Mouse (Mus musculus): ENCODE measurements at regions not wholly inside any gene's neighbourhood (a gene's known extent, or its start where the extent isn't known, plus 50 kb on each side); places are given as distances from the start of the nearest gene placed in this dataset.

DNA sequence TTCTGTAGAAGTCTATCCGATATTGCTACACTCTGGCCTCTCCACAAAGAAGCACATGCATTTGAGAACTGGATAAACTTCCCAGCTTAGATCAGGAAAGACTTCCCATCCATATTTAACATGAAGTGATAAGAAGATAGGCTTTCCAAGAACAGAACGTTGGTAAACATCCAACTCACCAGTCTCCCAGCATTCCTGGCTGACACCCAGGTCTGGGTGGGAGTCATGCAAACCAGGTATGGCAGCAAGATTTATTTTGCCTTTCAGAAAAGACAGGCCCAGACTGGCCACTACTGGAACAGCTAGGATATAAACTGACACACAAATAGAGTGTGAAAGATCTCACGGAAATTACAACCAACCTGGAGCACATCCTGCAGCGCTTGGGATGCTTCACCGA lies 459.6 kb downstream of the Psat1 start:
- DNase-seq (ENCODE audit: low spot score), result no peak

GRCm38 (mm10) chr19:15481605-15482004 lies 465.5 kb downstream of the Psat1 start:
- DNase-seq (ENCODE audit: low spot score), result no peak

GRCm38 (mm10) chr19:15469541-15469940 lies 477.6 kb downstream of the Psat1 start:
- DNase-seq (ENCODE audit: low spot score), result no peak

DNA sequence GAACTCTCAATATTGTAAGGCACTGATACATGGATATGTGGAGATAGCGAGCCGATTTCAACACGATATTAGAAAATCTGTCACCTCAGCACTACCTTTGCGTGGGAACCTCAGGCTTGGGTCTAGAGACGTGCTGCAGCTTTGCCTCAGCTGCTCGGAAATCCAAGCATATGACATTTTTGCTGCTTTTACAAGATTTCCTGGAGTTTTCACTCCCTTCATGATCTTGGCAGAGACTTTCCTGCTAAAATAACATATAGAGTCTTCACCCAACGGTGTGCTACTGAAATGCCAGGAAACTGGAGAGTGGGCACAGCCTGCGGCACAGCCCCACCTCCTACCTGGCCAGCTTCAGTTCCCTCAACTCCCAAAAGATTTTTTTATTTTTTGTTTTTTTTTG lies 480.4 kb downstream of the Psat1 start:
- no peak for DNase-seq (ENCODE audit: low spot score)

DNA sequence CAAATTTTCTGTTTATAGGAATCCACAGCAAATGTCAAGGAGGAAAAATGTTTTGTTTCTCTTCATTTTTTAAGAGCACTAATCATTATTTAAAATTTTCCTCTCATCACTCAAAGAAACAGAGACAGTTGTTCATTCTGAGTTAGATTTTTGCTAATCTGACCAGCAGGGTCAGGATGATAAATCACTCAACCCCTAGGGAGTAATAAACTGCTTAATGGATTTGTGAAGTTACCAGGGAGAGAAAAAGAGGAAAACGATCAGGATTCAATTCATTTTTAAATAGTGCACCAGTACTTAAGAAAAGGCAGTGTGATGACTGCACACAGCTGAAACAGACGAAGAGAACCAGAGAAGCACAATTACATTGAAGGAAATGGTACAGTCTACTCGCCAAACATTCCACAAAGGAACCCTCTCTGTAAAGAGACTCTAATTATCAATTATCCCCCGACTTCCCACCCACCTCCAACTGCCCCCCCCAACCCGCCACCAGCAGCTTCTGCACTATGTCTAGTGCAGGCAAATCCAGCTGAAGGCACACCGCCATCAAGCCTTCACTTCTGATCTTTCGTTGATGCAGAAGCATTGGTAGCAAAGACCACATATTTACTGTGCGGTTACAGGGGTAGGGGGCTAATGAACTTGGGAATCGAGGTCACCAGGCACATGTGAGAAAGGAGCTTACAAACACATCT lies 481.9 kb downstream of the Psat1 start:
- DNase-seq (ENCODE audit: low spot score), result no peak

DNA sequence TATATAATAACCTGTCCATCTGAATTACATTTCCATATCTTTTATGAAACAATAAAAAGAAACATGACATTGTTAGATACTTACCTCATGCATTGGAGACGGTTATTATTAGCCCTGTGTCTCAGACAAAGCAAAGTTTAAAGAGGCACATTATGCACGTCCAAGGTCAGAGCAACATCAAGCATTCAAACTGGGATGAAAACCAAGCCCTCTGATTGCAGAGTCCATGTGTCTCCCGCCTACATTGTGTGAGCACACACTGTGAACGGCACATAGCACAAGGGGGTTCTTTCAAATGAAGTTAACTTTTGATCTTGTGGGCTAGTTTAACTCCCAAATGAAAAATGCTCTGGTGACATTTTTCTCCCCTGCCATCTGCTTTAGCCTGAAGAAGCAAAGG lies 489.3 kb downstream of the Psat1 start:
- no peak for DNase-seq (ENCODE audit: low spot score)

DNA sequence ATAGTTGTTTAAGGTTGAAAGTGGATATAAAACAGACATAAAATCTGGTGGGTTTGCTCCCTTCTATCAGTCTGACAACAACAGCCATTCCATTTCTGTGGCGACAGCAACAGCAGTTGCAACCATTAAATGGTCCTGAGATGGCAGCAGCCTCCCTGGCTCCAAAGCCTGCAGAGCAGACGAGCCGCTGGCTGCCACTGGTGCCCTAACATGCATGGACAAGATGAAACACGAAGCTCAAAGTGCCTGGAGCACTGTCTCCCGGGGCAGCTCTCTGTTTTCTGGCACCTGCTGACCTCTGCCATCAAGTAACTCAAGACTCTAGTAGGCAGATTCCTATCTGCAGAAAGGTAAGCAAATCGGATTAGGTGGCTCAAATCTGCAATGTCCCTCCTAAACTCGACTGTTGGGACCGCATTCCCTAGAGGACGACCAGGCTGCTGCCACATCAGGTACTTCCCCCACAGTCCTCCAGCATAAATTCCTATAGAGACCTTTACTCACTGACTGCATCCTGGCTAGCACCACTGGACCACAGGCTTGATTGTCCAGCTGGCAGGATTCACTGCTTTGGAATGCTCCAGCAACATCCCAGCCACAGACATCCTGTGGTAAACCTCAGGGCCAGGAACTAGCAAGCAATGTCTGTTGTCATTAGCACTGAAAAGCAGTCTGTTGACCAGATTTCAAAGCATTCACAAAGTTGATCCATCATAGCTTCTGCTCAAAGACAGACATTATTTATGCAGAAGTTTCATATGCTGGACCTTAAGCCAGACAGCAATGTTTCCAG lies 490.0 kb downstream of the Psat1 start:
- DNase-seq (ENCODE audit: low spot score), result no peak

DNA sequence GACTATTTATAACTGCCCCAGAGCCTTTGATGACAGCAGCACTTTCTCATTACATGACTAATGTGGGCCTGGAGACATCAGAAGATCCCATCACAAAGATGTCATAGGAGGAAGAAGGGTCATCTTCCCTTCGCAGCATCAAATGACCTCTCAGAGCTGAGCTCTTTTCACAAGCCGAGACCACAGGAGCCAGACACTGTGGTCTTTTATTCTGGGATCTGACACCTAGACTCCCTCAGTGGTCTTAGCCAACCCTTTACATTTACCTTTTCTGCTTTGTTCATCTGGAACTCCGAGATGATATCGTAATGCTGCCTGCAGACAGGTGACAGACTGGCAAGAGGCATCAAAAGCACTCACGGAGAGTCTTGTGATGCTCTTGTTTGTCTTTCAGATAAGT lies 498.1 kb downstream of the Psat1 start:
- no peak for DNase-seq (ENCODE audit: low spot score)

DNA sequence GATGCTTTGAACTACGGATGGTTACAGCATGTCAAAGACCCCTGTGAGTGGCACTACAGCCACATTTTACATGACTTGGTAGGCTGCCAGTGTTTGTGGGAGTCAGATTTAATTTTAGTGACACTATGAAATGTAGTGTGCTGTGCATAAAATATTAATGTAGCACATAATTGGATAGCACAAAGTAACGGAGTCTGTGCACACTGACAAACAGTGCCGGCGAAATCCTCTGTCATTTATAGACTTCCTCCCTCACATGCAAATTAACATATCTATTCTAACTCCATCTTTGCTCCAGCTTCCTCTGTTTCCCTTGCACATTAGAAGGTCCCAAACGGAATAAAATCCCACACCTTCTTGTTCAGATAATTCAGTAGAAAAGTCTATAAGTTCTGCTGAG lies 515.3 kb downstream of the Psat1 start:
- no peak for DNase-seq (ENCODE audit: low spot score)

DNA sequence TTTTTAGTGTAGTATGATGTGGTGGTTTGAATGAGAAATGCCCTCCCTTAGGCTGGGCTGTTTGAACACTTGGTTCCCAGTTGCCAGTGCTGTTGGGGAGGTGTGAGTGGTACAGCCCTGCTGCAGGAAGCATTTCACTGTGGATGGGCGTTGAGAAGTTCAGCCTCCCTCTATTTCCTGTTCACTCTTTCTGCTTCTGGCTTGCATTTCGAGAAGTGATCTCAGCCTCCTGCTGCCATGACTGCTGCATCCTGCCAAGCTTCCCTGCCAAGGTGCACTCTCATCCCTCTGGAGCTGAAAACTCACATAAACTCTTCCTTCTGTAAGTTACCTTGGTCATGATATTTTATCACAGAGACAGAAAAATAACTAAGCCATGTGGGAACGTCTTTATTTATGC lies 525.8 kb downstream of the Psat1 start:
- DNase-seq (ENCODE audit: low spot score), result no peak

DNA sequence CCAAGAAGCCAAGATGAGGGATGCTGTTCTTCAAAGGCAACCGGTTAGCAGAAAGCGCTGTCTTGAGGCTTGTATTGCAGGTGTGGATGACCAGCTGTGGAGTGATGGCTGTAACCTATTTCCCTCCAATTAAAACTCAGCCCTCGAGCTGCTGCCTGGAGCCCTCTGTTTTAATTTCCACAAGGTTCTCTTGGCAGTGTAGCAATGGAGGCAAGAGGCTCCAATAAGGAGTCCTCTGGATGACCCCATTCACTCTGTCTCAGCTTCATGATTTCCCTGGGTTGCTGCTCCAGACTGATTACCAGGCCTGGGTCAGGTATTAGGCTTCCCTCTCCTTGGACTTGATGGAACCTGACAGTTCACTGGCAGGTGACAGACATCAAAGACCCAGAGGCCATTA lies 548.5 kb downstream of the Psat1 start:
- DNase-seq (ENCODE audit: low spot score), result no peak

GRCm38 (mm10) chr19:15371682-15372081 lies 575.5 kb downstream of the Psat1 start:
- no peak for DNase-seq (ENCODE audit: low spot score)

GRCm38 (mm10) chr19:15366951-15367350 lies 580.2 kb downstream of the Psat1 start:
- DNase-seq (ENCODE audit: low spot score), result no peak

DNA sequence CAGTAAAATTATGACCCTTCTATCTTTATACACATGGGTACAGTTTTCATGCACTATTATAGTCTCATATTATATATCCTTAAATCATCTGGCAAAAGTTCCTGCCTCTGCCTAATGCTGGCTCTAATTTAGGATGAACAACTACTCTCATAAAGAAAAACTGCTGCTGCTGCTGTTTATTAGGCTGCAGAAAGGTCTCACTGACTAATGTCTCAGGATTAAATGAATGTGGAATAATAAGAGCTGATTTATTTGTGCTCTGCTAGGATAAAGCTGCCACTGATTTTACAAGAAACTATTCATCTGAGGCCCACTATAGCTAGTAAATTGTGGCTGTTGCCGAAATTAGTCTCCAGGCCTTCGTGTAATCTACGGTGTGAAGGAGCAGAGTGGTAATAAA lies 590.0 kb downstream of the Psat1 start:
- no peak for DNase-seq (ENCODE audit: low spot score)

GRCm38 (mm10) chr19:15348356-15348755 lies 598.8 kb downstream of the Psat1 start:
- no peak for DNase-seq (ENCODE audit: low spot score)

DNA sequence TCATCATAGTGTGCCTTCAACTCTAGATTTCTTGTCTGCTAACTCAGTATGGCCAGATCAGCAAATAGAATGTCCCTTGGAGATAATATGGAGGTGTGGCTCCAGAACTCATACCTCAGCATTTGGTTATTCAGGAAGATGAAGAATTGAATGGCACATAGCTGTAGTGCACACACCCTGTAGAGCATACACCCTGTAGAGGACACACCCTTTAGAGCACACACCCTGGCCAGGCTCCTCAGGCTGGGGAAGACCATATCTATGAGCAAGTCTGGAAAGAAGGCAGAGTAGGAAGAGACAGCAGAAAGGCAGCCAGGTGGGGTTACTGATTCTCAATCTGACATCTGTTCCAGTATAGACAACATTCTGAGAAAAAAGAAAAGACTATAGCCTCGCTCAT lies 604.9 kb downstream of the Psat1 start:
- DNase-seq (ENCODE audit: low spot score), result no peak

- DNase-seq (ENCODE audit: low spot score), result no peak
These were observed 606.7 kb downstream of the Psat1 start for GRCm38 (mm10) chr19:15340305-15340983.

DNA sequence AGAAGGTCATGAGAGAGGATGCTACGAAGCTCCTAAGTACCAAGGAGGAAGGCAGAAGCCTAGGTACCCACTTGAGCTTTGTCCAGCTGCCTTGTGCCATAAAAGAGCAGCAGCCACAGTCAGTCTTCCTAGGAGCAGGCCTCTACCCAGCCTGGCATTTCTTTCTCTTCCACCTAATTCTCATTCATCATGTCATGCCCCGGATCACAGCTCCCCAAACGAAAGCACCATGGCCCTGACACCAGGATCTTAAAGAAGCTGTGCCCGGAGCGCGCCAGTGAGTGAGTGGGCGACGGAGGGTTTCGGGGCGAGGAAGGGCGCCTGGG lies 607.2 kb downstream of the Psat1 start:
- DNase-seq (ENCODE audit: low spot score), result no peak

DNA sequence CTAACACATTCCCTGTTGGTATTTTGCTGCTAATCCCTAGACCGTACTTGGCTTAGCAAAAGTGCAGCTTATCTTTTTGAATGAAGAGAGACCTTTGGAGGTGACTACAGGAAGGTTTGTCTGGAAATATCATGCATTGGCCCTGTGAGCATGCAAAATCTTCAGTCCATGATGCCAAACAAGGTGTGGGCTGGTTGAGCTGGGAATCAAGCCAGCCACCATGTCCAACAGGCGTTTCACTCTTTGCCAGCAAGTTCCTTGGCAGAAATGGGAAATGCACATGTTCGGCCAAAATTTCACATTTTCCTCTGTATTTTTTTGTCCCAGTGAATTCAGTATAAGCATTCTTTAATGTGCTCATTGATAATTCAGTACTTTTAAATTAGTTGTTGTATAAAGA lies 617.0 kb downstream of the Psat1 start:
- no peak for DNase-seq (ENCODE audit: low spot score)

DNA sequence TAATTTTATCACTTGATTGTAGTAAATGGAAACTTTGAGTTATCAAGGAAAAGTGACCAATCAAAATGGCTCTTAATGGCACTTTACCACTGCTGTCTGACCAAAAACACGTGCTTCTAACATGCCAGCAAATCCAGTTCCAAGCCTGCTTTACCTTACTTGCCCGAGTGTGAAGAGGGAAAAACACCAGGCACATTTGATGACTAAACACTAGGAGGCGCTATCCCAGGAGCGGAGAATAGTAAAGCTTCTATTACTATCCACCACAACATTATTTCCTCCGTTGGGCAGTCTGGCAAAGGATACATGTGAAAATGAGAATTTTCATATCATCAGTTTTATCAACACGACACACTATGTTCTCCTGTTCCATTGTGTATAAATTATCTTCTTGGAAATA lies 647.7 kb downstream of the Psat1 start:
- no peak for DNase-seq (ENCODE audit: low spot score)

DNA sequence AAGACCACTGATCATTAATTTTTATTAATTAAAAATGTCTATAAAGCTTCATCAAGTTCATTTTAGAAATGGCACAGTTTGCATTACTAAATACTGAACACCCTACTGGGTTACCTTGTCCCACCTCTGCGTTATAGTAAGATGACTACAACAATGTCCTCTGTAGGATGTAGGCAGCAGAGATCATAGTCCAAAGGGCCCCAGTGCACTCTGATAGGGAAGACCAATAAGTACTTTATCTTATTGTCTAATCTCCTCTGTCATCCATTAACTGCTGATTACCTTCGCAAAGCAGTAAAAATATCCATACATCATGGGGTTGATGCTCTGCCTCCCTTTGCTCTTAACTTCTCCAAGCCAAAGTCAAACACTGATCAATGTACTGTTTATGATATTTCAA lies 662.1 kb downstream of the Psat1 start:
- no peak for DNase-seq (ENCODE audit: low spot score)

GRCm38 (mm10) chr19:15242781-15243180 lies 644.9 kb upstream of the Tle4 start:
- no peak for DNase-seq (ENCODE audit: low spot score)

- DNase-seq (ENCODE audit: low spot score), result no peak
These were observed 632.5 kb upstream of the Tle4 start for GRCm38 (mm10) chr19:15230129-15230927.
